Mouse (Mus musculus) small intestine, adult 2 months (tissue): Measurements from ENCODE around the gene Bcl6. TPM values are rescaled to one million over a fixed set of nuclear protein-coding genes. Genes with fewer than 3 reads are reported as not detected.

Experiments
- H3K27ac ChIP-seq: fragments of 200-500 bp; 2 replicates; pipeline ENCODE4 v1.5.1; 2012; ENCODE audit warnings: low read depth, low read length, control low read depth, inconsistent platforms; ENCODE audit not compliant: insufficient read depth
- H3K27me3 ChIP-seq: fragments of 200-500 bp; 2 replicates; pipeline ENCODE4 v1.6.1; 2012; ENCODE audit warnings: mild to moderate bottlenecking, moderate library complexity, low read length, inconsistent platforms; ENCODE audit not compliant: control insufficient read depth, insufficient read depth
- H3K36me3 ChIP-seq: fragments of 200-500 bp; 2 replicates; pipeline ENCODE4 v1.6.1; 2012; ENCODE audit warnings: mild to moderate bottlenecking, low read length, control low read depth, inconsistent platforms; ENCODE audit not compliant: control insufficient read depth, insufficient read depth
- H3K4me1 ChIP-seq: fragments of 200-500 bp; 2 replicates; pipeline ENCODE4 v1.6.1; 2012; ENCODE audit warnings: low read length, inconsistent platforms, mixed read lengths; ENCODE audit not compliant: control insufficient read depth, insufficient read depth, insufficient read length
- H3K4me3 ChIP-seq: fragments of 200-500 bp; 2 replicates; pipeline ENCODE4 v1.5.1; 2012; ENCODE audit warnings: low read depth, mild to moderate bottlenecking, control low read depth, inconsistent platforms, low read length, moderate library complexity
- CTCF ChIP-seq: fragments of 200-500 bp; IDR thresholded peaks from 2 replicates; pipeline ENCODE4 v1.5.1; 2012; ENCODE audit warnings: low read depth, mild to moderate bottlenecking, control low read depth, inconsistent platforms, low read length, moderate library complexity, mixed read lengths; ENCODE audit not compliant: insufficient replicate concordance, insufficient read length; ENCODE audit errors: extremely low read depth
- POLR2A ChIP-seq: fragments of 200-500 bp; IDR thresholded peaks from 2 replicates; pipeline ENCODE4 v1.6.1; 2012; ENCODE audit warnings: low read depth, mild to moderate bottlenecking, control low read depth, inconsistent platforms, low read length, moderate library complexity
- WGBS: fragments of 180-500 bp; shearing (Covaris S2); methylation state at CpG from one replicate; pipeline ENCODE4 v1.1.7; 2018; 5-methylcytosine and 5-hydroxymethylcytosine counted together
- polyA plus RNA-seq: library from polyadenylated mRNA; depleted of rRNA; stranded (reverse); fragments of >200 nt; gene quantifications from 2 replicates; pipeline ENCODE4 v1.2.3, GENCODE M21; 2012

The Bcl6 gene
- polyA plus RNA-seq, 1 experiment: 12.2 TPM

DNA sequence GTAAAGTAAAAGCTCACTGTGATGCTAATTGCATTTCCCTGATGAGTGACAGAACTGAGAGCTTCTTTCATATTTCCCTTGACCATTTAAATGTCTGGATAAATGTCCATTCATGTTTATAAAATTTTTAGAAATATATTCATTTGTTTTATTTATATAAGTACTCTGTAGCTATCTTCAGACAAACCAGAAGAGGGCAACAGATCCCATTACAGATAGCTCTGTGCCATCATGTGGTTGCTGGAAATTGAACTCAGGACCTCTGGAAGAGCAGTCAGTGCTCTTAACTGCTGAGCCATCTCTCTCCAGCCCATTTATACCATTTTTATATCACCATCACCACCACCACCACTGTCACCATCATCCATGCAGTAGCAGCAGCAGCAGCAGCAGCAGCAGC is 29.7 kb downstream of the Bcl6 start:
- Histone ChIP-seq H3K36me3 (no peaks in the 10 kb centered on the region), H3K4me1 (no peaks in the 10 kb centered on the region), H3K27me3 (no peaks in the 10 kb centered on the region), H3K4me3 (no peak overlapping the region), H3K27ac (no peak overlapping the region)
- TF ChIP-seq CTCF (no peak), POLR2A (no peak)

DNA sequence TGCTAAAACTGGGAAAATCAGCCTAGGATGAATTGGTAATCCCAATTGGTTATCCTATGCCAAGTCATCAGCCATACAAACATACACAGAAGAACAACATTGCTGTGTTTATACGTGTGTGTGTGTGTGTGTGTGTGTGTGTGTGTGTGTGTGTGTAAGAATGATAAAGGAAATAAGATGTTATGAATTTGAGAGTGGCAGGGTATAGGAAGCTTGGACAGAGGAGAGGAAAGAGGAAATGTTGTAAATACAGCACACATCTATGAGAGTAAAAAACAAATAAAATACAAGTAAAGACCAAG is 34.7 kb downstream of the Bcl6 start:
- TF ChIP-seq POLR2A (no peak), CTCF (no peak)
- no peaks in the 10 kb centered on the region for H3K27me3 ChIP-seq
- H3K36me3 ChIP-seq: no peaks in the 10 kb centered on the region
- no peaks in the 10 kb centered on the region for H3K4me1 ChIP-seq
- no peak overlapping the region for H3K27ac ChIP-seq
- no peak overlapping the region for H3K4me3 ChIP-seq
- 9% methylated on average over 1 of the region's 1 CpGs for WGBS

DNA sequence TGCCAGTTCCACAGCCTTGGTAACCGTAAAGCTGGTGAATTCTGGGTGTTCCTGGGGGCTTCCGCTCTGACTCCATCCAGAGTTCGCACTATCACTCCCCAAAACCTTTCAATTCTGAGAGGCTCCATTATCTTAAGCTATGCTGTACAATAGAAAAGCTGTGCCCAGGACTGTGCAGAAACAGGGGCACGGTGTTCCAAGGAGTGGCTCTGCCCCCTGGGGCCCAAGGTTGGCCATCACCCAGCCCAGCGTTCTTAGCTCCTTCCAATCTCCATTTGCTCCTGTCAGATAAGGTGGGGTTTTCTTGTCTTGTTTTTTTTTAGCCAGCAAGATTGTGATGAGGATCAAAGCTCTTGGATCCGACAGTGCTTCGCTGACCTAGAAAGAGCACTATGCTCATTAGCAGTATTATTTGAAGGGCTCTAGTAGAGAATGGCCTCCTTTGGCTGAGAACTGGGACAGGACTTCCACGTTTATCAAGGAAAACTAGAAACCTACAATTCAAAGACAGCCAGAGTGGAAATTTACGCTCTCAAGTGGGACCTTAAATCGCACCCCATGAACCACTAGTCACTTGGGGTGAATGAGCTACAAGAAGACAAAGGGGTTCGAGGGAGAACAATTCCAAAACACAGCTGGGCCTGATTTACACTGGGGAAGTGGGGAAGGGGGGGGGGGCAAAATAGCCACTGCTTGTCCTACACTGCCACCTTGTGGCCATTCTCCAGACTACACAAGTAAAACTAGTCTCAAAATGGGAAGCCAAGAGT is 35.3 kb downstream of the Bcl6 start:
- WGBS: 47% methylated on average over 11 of the region's 11 CpGs

DNA sequence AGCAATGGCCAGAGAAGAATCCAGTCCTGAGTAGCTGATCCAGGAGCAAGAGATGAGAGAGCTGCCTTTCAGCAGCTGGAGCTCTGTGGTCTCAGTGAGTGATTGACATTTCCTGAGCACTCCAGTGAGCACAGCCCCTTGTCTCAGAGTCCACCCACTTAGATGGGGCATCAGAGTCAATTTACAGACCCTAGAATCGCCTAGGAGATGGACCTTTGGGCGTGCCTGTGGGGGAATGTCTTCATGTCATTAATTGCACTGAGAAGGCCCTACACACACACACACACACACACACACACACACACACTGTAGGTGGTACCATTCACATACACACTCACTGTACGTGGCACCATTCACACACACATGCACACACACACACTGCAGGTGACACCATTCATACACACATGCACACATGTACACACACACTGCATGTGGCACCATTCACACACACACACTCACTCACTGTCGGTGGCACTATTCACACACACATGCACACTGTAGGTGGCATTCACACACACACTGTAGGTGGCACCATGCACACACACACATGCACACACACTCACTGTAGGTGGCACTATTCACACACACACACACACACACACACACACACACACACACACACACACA is 36.4 kb downstream of the Bcl6 start:
- Histone ChIP-seq H3K4me1 (no peaks in the 10 kb centered on the region), H3K27ac (no peak overlapping the region), H3K27me3 (no peaks in the 10 kb centered on the region), H3K36me3 (no peaks in the 10 kb centered on the region), H3K4me3 (no peak overlapping the region)
- 63% methylated on average over 4 of the region's 4 CpGs for WGBS
- no peak for TF ChIP-seq CTCF
- no peak for TF ChIP-seq POLR2A

More for the DNA sequence above, 35.3 kb downstream of the Bcl6 start:
- Histone ChIP-seq H3K27me3 (no peaks in the 10 kb centered on the region), H3K4me3 (no peak overlapping the region), H3K27ac (no peak overlapping the region), H3K36me3 (no peaks in the 10 kb centered on the region), H3K4me1 (no peaks in the 10 kb centered on the region)
- TF ChIP-seq CTCF (peak; percentile 61; the same call in 1 of the 2 replicates), POLR2A (no peak)

DNA sequence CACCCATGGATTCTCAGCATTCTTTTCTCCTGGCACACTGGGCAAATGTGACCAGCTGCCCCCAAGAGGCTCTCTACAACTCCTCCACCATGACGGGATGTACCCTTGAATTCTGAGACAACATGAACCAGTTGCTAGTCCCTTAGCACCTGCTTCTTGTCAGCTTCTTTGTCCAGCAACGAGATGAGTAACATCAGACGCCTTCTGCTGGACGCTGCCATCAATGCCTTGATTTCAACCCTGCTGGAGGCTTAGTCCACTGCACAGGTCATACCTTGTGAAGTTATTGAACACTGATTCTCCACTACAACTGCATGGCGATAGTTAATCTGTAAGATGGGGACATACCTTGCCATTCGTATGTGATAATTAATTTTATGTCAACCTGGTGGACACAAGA is 41.0 kb downstream of the Bcl6 start:
- no peak for TF ChIP-seq POLR2A
- no peak for TF ChIP-seq CTCF
- no peaks in the 10 kb centered on the region for H3K4me1 ChIP-seq
- H3K4me3 ChIP-seq: no peak overlapping the region
- no peaks in the 10 kb centered on the region for H3K36me3 ChIP-seq
- no peaks in the 10 kb centered on the region for H3K27me3 ChIP-seq
- H3K27ac ChIP-seq: no peak overlapping the region
- 87% methylated on average over 6 of the region's 6 CpGs for WGBS

DNA sequence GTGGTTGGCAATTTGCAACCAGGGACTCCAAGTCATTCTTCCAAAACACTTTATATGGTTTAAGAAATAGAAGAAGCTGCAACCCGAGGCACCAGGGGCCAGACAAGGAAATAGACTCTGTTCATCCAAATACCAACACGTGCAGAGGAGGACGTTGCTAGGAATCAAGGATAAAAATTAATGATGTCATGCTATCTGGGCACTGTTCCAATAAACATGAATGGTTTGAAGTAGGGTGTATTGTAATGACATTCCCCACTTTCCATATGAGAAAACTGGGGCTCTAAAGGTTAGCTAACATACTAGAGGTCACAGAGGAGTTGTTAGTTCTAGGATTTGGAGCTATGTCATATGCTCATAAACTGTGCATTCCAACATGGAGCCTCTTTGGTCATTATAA is 43.9 kb downstream of the Bcl6 start:
- H3K27me3 ChIP-seq: no peaks in the 10 kb centered on the region
- H3K4me1 ChIP-seq: no peaks in the 10 kb centered on the region
- no peak for TF ChIP-seq CTCF
- TF ChIP-seq POLR2A: no peak
- no peaks in the 10 kb centered on the region for H3K36me3 ChIP-seq
- WGBS: 8% methylated on average over 3 of the region's 3 CpGs
- no peak overlapping the region for H3K4me3 ChIP-seq
- H3K27ac ChIP-seq: no peak overlapping the region

- H3K36me3 ChIP-seq: no peaks in the 10 kb centered on the region
- H3K27me3 ChIP-seq: no peaks in the 10 kb centered on the region
- WGBS: 32% methylated on average over 2 of the region's 2 CpGs
- TF ChIP-seq POLR2A (no peak), CTCF (no peak)
- H3K4me1 ChIP-seq: no peaks in the 10 kb centered on the region
- no peak overlapping the region for H3K4me3 ChIP-seq
- H3K27ac ChIP-seq: no peak overlapping the region
These were observed 54.3 kb downstream of the Bcl6 start for GRCm38 (mm10) chr16:23934397-23934796.
